Mouse (Mus musculus): Measurements from ENCODE around the gene Rab3c. TPM values are rescaled to one million over a fixed set of nuclear protein-coding genes. Genes with fewer than 3 reads are reported as not detected.

Rab3c gene
- 100 to 1,000 TPM; 174 to 177 TPM for total RNA-seq (2021)
- long read RNA-seq, full-length matches to known transcripts = 8 of 58 reads
- long read RNA-seq, partial matches to known transcripts = 1 of 58 reads
- long read RNA-seq, other reads (novel, unspliced or antisense) = 49 of 58 reads

DNA sequence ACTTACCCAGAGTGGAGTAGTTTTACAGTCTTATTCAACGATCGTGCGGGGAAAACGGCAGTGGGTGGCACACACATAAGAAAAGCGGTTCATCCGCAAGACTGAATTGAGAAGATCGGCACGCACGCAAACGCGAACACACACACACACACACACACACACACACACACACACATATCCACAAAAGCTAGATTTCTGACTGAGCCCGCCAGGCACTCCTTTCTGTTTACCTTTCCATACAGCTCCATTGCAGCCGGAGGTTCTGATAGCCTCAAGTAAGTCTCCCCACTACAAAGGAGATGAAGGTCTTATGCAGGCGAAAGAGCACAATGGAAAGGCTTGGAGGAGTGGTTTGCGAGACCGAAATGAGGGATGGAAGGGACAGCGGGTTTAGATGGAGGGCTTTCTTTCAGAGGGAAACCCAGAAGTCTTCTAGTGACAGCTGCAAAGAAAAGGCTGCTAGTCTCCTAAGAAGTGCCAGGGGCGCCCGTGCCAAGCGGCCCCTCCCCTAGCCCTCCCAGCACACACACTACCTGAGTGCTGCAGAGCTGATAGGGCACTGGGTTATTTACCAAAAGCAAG, at the start of gene Rab3c:
Gene Rab3c, minus strand, starts transcription at position 434 of the 582 bp plus-strand sequence.
- no peak for DNase-seq (ENCODE audit: low spot score in 2 of 2)

GRCm38 (mm10) chr13:110318746-110319145, 38.0 kb upstream of the Rab3c start:
- peak; percentile 8 to 28 for DNase-seq (ENCODE audit: low spot score in 2 of 2)

DNA sequence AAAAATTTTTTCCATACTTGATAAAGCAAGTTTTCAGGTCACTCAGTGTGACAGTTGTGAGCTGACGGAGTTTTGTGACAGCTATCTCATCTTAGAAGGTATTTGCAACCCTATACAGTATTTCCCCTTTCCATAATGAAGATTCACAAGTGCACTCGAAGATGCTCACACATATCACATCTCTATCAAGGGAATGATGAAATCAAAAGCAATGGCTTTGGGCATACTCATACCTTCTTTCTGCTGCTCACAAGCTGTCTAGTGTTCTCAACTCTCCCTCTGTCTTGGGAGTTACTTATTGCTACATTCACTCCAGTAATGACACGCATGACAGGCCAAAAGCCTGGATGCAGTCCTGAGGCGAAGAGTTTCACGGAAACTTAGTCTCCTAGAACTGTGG, 26.4 kb upstream of the Rab3c start:
- no peak for DNase-seq (ENCODE audit: low spot score in 2 of 2)

DNA sequence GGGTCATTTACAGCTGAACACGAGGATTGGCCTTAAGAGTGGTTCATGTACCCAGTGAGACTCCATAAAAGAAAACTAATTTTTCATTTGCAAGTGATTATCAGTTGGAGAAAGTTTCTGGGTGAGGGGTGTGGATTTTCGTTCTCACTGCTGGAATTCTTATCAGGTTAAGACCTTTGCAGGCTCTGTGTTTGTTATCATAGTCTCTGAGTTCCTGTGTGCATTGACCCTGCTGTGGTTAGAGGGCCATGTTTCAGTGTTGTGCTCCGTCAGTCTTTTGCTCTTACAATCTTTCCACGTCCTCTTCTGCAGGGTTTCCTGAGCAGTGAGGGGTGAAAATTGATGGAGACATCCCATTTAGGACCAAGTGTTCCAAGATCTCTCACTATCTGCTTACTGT, 16.3 kb upstream of the Rab3c start:
- no peak for DNase-seq (ENCODE audit: low spot score in 2 of 2)

GRCm38 (mm10) chr13:110288499-110288898, 7.7 kb upstream of the Rab3c start:
- DNase-seq (ENCODE audit: low spot score in 2 of 2) = no peak

DNA sequence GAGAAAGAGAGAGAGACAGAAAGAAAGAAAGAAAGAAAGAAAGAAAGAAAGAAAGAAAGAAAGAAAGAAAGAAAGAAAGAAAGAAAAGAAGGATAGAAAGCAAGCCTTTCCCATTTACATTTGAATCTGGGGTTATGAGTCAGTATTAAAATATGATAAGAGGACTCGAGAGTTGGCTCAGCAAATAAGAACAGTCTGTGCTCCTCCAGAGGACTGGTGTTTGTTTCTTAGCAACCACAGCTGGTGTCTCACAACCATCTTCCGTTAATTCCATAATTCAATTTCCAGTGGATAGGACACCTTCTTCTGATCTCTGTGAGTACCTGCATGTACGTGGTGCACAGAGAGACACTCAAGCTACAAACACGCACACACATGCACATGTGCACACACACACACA, 3.0 kb upstream of the Rab3c start:
- no peak for DNase-seq (ENCODE audit: low spot score in 2 of 2)

DNA sequence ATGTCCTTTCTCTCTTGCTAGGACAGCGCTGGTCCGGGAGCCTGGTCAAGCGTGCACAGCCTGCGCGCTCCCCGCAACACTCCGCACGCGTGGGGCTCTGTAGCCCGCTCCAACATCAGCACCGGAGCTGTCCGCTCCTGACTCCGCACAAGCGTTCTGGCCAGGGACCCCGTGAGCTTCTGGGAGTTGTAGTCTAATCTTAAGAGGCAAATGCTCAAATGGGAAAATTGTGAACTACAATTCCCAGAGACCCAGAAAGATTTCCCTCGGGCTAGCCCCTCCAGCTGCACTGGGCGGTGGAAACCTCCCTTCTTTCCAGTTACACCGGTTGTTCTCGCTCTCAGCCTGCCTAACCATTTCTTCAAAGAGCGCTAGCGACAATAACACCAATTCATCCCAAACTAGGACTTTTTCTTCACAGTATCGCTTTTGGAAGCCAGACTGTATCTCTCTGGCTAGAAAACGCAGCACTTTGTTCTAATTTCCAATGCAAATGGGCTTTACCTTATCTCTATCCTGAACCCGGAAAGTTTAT, 701 bp downstream of the Rab3c start:
- peak; percentile 85 to 91 for DNase-seq (ENCODE audit: low spot score in 2 of 2)

DNA sequence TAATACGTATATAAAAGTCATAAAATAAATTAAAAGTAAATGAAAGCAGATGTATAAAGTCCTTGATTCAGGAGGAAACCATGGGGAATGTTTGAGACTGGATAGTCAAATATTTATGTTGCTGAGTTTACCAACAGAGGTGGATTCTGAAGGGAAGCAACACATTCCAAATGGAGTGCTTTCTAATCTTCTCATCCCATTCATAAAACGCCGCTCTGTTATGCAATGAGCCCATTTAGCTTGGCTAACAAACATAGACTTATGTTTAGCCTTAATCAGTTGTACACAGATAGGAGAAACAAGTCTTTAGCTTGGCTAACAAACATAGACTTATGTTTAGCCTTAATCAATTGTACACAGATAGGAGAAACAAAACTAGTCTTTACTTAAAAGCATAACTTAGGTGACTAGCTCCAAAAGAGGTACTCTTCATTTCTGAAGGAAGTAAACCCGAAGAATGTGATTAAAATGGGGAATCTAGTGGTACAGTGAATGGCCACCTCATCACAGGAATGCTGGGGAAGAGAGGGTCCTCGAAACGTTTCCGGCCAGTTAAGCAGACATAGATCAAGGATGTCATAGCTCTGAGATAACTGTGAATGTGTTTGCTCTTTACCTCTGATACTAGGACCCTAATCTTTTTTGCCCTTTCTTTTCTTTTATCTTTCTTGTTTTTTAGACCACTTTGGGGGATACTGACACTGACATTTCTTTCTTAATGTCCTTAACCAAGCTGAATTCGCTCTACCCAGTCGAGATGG, 1.6 kb downstream of the Rab3c start:
- DNase-seq (ENCODE audit: low spot score in 2 of 2) = peak in 1 of 2 experiments; percentile 13

DNA sequence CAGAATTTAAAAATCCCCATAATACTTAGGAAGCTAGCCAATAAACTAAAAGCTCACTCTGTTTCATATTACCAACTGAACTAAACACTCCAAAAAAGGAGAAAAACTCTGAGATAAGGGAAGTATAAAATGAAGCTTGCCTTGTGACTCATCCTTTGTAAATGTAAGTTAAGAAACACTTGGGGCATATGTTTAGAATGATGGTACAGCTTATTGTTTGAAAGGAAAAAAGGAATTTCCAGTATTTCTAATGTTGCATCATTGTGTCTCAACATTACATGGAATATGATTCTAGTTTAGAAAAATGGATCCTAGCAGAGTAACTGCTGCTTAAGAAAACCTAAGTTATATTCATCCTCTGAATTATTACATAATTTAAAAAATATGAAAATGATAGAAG, 3.1 kb downstream of the Rab3c start:
- DNase-seq (ENCODE audit: low spot score in 2 of 2) = no peak

GRCm38 (mm10) chr13:110275471-110275870, 5.3 kb downstream of the Rab3c start:
- DNase-seq (ENCODE audit: low spot score in 2 of 2) = no peak

DNA sequence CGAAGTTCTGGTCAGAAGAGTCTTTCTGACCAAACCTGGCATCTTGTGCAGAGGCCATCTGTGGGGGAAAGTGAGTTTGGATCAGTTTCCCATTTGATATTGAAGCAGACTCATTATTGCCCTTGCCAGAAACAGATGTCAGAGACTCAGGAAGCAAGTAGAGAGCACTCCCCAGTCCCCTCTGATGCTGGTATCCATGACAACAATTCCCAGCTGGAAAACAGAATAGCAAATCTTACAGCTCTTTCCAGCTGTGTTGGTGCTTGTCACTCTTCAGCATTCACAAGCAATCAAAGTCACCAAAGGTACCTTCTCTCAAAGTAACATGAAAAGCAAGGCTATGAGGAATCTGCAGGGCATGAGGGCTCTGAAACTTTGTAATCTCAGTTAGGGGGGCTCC, 20.1 kb downstream of the Rab3c start:
- DNase-seq (ENCODE audit: low spot score in 2 of 2) = no peak

DNA sequence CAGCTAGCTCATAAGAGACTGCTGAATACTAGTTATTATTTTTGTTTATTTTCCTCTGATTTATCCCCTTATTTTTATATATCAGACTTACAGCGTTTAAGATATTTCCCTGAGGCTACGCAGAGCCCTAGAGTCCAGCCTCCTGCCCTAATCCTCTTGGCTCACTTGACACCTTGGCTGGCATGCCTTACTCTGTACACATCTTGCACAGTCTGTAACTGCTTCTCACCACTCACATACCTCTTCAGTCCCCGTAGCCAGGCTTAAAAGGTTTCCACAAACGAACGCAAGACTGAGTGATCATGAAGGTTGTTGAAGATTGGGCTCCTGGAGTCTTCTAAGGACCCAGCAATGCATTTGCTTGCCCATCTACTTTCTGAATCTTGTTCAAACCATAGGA, 29.3 kb downstream of the Rab3c start:
- DNase-seq (ENCODE audit: low spot score in 2 of 2) = no peak

- no peak for DNase-seq (ENCODE audit: low spot score in 2 of 2)
These were observed 32.3 kb downstream of the Rab3c start for GRCm38 (mm10) chr13:110248481-110248880.

- DNase-seq (ENCODE audit: low spot score in 2 of 2) = no peak
These were observed 41.8 kb downstream of the Rab3c start for GRCm38 (mm10) chr13:110238970-110239369.

DNA sequence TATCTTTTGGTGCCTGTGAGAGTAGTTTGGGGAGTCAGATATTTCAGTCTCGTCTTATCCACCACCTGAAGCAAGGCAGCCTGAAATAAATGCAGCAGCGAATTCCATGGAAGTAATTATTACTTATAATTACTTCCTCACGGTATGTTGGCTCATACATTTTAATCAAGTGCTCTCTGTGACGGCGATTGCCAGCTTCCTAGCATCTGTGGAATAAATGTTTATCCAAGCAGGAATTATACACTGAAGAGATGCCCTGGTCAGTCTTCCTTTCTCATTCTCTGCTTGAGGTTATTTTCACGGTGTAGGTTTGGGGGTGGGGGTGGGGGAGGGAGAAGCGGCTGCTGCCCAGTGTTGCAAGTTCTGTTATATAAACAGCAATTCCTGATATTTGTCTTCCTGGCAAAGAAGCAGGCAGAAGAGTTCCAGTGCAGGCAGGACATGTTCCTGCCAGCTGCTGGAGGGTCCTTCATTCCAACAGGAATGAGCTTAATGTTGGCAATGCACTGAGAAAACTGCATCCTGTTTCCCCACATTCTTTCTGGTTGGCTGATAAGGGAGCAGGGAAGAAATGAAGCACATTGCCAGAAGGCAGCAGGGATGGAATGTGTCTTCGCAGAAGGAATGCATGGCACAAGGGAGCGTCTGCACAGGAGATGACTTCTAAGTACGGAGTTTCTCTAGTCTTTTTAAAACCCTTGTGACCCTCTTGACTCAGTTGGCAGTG, 43.4 kb downstream of the Rab3c start:
- DNase-seq (ENCODE audit: low spot score in 2 of 2) = peak in 1 of 2 experiments; percentile 11

DNA sequence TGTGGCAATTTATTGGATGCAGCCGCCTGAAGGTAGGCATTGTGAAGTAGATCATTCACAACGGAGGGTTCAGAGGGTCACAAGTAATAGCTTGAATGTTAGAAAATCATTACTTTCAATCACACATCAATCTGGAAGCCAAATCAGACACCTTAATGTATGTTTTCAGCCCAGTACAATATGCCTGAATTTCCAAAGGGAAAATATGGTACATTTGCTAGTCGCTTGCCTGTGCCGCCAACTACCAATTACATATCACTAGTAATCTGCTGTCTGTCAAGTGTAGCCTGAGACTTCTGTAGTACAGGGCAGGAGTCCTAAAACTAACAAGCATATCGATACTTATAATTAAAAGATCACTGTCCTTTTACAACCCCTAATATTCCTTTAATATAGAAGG, 47.4 kb downstream of the Rab3c start:
- DNase-seq (ENCODE audit: low spot score in 2 of 2) = no peak

DNA sequence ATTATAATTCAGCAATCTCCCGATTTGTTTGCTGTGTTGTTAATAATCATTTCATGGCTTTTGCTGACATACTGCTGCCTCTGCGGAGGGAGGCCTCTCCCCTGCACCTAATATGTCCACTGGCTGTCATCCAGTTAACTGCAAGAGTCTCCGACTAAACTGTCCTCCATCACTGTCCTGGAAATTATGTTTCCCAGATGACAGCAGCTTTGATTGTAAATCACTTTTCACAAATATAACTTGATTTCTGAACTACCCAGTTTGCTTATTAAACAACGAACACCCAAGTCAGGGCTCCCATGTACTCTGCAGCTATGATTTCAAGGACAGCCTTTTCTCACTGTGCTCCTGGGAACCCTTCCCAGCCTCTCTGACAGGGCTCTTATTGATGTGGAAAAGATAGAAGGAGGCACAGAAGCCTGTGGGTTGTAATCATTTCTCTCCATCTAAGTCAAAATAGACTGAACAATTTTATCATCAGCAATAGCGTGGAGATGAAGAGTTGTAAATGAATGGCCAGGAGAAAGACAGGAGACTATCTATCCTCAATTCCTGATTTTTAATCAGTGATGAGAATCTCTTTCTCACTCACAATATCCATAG, 49.6 kb downstream of the Rab3c start:
- no peak for DNase-seq (ENCODE audit: low spot score in 2 of 2)

DNA sequence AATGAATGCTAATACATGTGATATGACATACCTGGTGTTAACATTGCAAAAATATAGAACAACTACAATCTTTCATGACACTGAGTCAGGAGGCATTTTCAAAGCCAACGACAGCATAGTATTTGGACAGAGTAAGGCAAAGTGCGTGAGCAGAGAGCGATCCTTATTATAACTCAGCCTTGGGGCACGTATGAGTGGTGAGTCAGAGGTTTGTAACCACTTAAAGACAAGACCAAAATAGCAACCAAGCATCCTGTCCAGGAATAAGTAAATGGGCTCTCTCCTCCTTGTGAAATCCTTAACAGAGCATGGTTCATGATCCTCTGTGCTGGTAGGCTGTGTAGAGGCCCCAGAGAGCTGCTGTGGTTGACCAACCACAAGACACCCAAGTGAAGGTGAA, 50.8 kb downstream of the Rab3c start:
- no peak for DNase-seq (ENCODE audit: low spot score in 2 of 2)

DNA sequence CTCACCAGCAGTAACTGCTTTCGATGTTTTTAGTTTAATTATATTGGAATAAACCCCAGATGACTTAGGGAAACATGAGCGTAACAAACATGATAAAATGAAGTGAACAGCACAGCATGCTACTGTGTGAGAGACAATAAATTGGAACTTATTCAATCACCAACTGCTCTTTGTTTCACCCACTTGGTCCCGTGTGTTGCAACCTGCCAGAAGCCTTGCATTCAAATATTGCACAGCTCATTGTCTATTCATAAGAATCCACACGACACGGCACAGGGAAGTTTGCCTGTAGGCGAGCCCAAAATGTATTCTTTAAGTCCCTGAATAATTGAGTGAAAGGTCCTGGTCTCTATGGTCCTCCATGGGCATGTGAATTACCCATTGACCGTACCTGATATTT, 61.6 kb downstream of the Rab3c start:
- peak in 1 of 2 experiments; percentile 60 for DNase-seq (ENCODE audit: low spot score in 2 of 2)

- DNase-seq (ENCODE audit: low spot score in 2 of 2) = peak in 1 of 2 experiments; percentile 34
These were observed 62.3 kb downstream of the Rab3c start for GRCm38 (mm10) chr13:110218497-110218896.

DNA sequence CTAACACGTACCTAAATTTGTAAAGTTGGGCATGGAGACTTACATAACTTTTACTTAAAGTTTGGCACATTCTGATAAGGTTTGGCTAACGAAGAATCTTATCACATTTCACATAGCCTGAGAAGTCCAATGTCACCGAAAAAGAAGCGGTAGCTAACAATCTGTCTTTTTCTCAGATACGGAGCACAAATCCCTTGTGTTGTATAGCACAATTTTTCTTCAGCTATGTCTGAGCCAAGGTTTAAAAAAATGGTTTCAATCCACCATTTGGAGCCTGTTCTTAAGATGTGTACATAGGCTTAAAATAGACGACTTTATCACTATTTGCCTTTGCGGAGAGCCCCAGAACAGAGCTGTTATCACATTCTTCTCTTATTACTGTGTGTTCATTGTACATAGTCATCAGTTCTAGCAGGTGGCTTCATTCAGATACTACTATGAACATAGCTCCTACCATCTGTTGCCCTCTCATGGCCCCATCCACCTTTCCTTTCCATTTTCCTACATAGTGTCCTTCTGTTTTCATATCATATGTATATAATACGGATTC, 69.2 kb downstream of the Rab3c start:
- peak in 1 of 2 experiments; percentile 24 for DNase-seq (ENCODE audit: low spot score in 2 of 2)

All from layer of hippocampus, adult 18-20 months (tissue).